Mouse (Mus musculus): Measurements from ENCODE around the gene Tns4.

- no peak for TF ChIP-seq CTCF (IDR thresholded peaks at IDR 0.05; ENCODE audit: extremely low read depth, insufficient read depth, low read length)
- TF ChIP-seq POLR2A (IDR thresholded peaks at IDR 0.05; ENCODE audit: extremely low read depth, insufficient read depth, low read length) = no peak
These were observed 7.3 kb upstream of the Tns4 start for GRCm38 (mm10) chr11:99096417-99096816.
